Mouse (Mus musculus) ES-Bruce4 (cell line): ENCODE data around the gene Sorcs3. TPM values are rescaled to one million over a fixed set of nuclear protein-coding genes. Genes with fewer than 3 reads are reported as not detected.

Experiments
- H3K27ac ChIP-seq: 2 replicates; pipeline ENCODE4 v1.5.1; 2012; ENCODE audit warnings: low read length, inconsistent platforms; ENCODE audit not compliant: insufficient read depth
- H3K27me3 ChIP-seq: 2 replicates; pipeline ENCODE4 v1.6.1; 2012; ENCODE audit warnings: mild to moderate bottlenecking, low read length, inconsistent platforms; ENCODE audit not compliant: control insufficient read depth, poor library complexity, insufficient read depth, severe bottlenecking
- H3K36me3 ChIP-seq: 2 replicates; pipeline ENCODE4 v1.6.1; 2012; ENCODE audit warnings: inconsistent platforms, mild to moderate bottlenecking, low read length, moderate library complexity; ENCODE audit not compliant: control insufficient read depth, poor library complexity, insufficient read depth, severe bottlenecking
- H3K4me1 ChIP-seq: one replicate; pipeline ENCODE4 v1.8.1; 2011; ENCODE audit warnings: low read length; ENCODE audit not compliant: control insufficient read depth, insufficient read depth
- H3K4me3 ChIP-seq: 2 replicates; pipeline ENCODE4 v1.5.1; 2011; ENCODE audit warnings: low read depth, mild to moderate bottlenecking, low read length
- H3K9ac ChIP-seq: 2 replicates; pipeline ENCODE4 v1.6.1; 2012; ENCODE audit warnings: low read depth, mild to moderate bottlenecking, inconsistent platforms; ENCODE audit not compliant: poor library complexity, severe bottlenecking
- H3K9me3 ChIP-seq: replicated peaks from 2 replicates; pipeline ENCODE4 v1.6.1; 2012; ENCODE audit warnings: mild to moderate bottlenecking, low read length, inconsistent platforms; ENCODE audit not compliant: control insufficient read depth, poor library complexity, insufficient read depth, severe bottlenecking
- CTCF ChIP-seq: IDR thresholded peaks from one replicate; pipeline ENCODE4 v1.8.1; 2011; ENCODE audit warnings: low read depth, low read length
- EP300 ChIP-seq: IDR thresholded peaks from 2 replicates; pipeline ENCODE4 v1.6.1; 2011; ENCODE audit warnings: low read depth, low read length; ENCODE audit not compliant: insufficient read depth
- POLR2A ChIP-seq: IDR thresholded peaks from one replicate; pipeline ENCODE4 v1.8.1; 2011; ENCODE audit warnings: low read length; ENCODE audit not compliant: insufficient read depth
- polyA plus RNA-seq: library from polyadenylated mRNA; stranded (reverse); fragments of >200 nt; gene quantifications from 2 replicates; pipeline ENCODE4 v1.2.4, GENCODE M21; 2011; ENCODE audit warnings: low read depth; ENCODE audit not compliant: missing spikeins, insufficient read depth, insufficient read length

Sorcs3 gene
- polyA plus RNA-seq, 1 experiment, result not detected

DNA sequence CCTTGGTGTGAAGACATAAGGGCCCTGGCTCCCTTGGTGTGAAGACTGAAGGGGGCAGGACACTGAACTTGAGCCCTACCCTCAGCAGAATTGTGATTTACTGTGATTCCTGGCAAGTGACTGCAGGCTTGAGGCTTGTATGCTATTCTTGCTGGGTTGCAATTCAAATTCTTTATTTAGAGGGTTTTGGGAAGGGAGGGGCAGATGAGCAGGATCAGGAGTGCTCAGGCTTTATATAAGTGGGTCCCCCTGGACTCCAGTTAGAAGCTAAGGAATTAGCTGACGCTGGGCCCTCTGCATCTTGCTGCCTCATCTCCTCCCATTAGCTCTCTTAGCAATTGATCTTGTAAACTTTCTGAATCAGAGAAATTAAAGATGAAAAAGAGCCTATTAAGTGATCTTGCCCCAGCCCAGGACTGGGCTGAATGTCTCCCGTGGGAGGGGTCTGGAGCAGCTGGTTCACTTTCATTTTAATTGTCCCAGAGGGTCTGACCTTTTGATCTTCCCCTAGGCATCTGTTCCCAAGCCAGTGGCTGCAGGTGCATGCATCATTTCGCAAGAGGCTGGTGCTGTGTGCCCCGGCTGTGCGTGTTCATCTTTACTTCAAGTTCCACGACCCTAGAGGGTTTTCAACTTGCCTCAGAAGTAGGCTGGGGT is 425.0 kb downstream of the Sorcs3 start:
- Histone ChIP-seq H3K36me3 (no peaks in the 10 kb centered on the region), H3K9me3 (no peaks in the 10 kb centered on the region)

DNA sequence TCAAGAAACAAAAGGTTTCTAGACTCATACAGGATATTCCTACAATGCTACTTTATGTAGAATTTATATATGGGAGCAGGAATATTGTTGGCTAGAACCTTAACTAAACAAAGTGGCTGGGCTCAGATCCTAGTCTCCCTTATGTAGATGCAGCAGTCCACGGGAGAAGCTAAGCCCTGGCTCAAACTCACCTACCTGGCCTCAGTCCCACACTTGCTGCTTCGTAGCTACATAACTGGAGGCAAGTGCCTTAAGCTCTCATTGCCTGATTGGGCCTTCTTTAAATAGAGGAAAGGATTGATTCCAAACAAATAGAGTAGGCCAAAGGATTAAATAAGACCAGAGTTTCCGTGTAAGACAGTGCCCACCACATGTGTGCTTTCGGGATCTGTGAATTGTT is 436.7 kb downstream of the Sorcs3 start:
- no peaks in the 10 kb centered on the region; the same call in 1 of the 2 replicates for H3K9me3 ChIP-seq
- TF ChIP-seq EP300 (no peak), CTCF (no peak), POLR2A (no peak)
- no peaks in the 10 kb centered on the region for H3K4me1 ChIP-seq
- H3K36me3 ChIP-seq, result no peaks in the 10 kb centered on the region
- no peak overlapping the region for H3K9ac ChIP-seq
- H3K27me3 ChIP-seq, result no peaks in the 10 kb centered on the region
- no peak overlapping the region for H3K4me3 ChIP-seq
- no peak overlapping the region for H3K27ac ChIP-seq

More for the DNA sequence above, 425.0 kb downstream of the Sorcs3 start:
- Histone ChIP-seq H3K4me3 (no peak overlapping the region), H3K27me3 (no peaks in the 10 kb centered on the region), H3K27ac (no peak overlapping the region), H3K9ac (no peak overlapping the region), H3K4me1 (no peaks in the 10 kb centered on the region)
- TF ChIP-seq EP300, result no peak
- TF ChIP-seq CTCF, result no peak
- TF ChIP-seq POLR2A, result no peak

DNA sequence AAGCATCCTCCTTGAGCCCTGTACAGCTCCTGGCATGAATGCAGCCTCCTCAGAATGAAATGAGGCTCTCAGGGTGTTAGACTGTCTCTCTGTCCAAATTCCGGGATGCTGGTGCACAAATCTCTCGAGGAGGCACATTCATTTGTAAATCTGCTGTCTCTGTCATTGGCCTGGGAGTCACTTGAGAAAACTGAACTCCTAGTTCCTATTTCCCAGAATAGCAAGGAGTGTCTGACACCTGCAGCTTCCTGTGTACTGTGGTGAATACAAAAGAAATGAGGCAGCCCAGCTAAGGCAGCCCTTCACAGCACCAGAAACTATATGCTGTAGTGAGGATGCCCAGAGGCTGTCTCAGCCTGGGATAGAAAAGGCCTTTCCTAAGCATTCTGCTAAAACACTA is 444.1 kb downstream of the Sorcs3 start:
- no peaks in the 10 kb centered on the region for H3K9me3 ChIP-seq
- no peaks in the 10 kb centered on the region for H3K4me1 ChIP-seq
- H3K27me3 ChIP-seq, result no peaks in the 10 kb centered on the region
- TF ChIP-seq CTCF (no peak), EP300 (no peak), POLR2A (no peak)
- no peak overlapping the region for H3K9ac ChIP-seq
- H3K4me3 ChIP-seq, result no peak overlapping the region
- no peak overlapping the region for H3K27ac ChIP-seq
- no peaks in the 10 kb centered on the region for H3K36me3 ChIP-seq

DNA sequence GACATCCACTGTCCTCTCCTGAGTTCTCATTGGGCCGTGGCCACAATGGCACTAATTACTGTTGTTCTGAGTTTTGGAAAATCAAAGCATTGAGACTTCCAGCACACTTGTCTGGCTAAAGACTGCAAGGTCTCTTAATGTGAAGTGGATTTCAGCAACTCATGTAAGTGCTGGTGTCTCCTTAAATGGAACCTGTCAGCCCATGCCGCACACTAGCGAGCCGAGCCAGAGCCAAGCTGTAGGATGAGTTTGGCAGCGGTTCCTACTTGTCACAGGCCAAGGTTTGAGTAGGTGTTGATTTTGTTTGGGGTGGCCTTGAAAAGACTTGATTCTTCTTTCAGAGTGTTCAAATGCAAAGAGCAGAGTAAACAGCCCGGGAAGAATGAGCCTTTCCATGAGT is 445.8 kb downstream of the Sorcs3 start:
- Histone ChIP-seq H3K27ac (no peak overlapping the region), H3K27me3 (no peaks in the 10 kb centered on the region), H3K4me3 (no peak overlapping the region), H3K4me1 (no peaks in the 10 kb centered on the region), H3K9ac (no peak overlapping the region), H3K36me3 (no peaks in the 10 kb centered on the region), H3K9me3 (no peaks in the 10 kb centered on the region)
- TF ChIP-seq EP300 (no peak), POLR2A (no peak), CTCF (no peak)

DNA sequence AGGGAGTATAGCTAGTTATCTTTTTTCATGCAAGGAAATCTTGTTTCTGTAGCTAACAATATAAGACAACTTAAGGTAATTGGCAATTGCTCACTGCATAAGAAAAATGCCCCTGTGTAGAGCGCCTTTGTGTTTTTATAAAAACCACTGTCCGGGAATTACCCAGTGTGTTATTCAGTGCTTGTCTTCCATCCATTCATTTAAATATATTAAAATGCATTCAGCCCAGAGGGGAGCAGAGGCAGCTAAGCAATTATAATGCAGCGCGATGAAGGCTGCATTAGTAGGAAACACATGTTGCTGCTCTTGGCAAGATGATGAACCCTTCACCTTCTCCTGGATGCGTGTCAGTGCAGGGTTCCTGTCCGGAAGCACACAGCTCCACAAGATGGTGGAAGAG is 454.4 kb downstream of the Sorcs3 start:
- Histone ChIP-seq H3K27ac (no peak overlapping the region), H3K36me3 (no peaks in the 10 kb centered on the region), H3K9me3 (no peaks in the 10 kb centered on the region), H3K9ac (no peak overlapping the region), H3K4me3 (no peak overlapping the region), H3K27me3 (no peaks in the 10 kb centered on the region), H3K4me1 (no peaks in the 10 kb centered on the region)
- TF ChIP-seq EP300 (no peak), POLR2A (no peak), CTCF (no peak)

DNA sequence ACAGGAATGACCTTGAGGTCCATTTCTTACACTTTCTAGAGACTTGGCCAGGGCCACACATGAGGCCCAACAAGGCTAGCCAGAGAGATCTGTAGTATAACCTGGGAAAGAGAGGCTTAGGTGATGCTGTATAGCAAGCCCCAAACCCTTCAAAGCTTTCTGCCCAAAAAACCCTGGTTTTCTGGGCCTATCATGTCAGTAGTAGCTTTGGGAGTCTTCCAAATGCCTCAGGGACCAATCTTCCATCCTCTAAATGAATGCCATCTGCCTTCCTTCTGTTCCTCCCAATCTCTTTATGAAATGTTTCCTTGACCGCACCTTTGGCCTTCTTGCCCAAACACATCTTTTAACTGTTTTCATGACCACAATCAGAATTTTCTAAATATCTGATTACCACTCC is 474.1 kb downstream of the Sorcs3 start:
- Histone ChIP-seq H3K9me3 (no peaks in the 10 kb centered on the region), H3K36me3 (no peaks in the 10 kb centered on the region), H3K4me1 (no peaks in the 10 kb centered on the region), H3K27ac (no peak overlapping the region), H3K9ac (no peak overlapping the region), H3K27me3 (no peaks in the 10 kb centered on the region), H3K4me3 (no peak overlapping the region)
- TF ChIP-seq EP300, result no peak
- TF ChIP-seq CTCF, result no peak
- no peak for TF ChIP-seq POLR2A
